Comparison of ENCODE assay signal across 23 mouse cellular contexts in the genomic region with DNA sequence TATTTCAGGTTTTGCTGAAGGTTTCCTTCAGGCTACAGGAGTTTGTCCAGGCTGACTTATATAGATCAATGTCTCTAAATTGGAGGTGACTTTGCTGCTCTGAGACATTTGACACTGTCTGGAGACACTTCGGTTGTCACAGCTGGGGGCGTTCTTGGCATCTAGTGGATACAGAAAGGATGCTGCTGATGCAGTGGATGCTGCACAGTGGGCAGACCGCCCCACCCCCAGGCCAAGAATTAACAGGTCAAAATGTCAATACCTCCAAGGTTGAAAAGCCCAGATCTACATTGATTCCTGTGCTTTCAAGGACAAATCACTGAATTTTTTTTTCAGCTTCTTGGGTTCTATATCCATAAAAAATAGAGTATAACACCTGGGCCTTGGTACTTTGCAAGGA.
DNase-seq lines count a peak whose midpoint lies in the region; ATAC-seq lines count a peak whose summit lies in the region.
"Had no signal": no experiment of that assay in that cellular context is flagged by ENCODE, and none has a peak within 500 bp of the region (broad histone marks: within the 10 kb centered on the region; RNA-seq: fewer than 3 reads in every experiment).

No protein-coding gene starts in this region.

- no peak overlapping the region for H3K27ac ChIP-seq in midbrain, embryonic 12.5 days (replicated peaks)
- no peak overlapping the region for H3K27ac ChIP-seq in midbrain, embryonic 16.5 days (ENCODE audit: low read length)
- H3K27ac ChIP-seq: embryonic facial prominence, embryonic 10.5 days; embryonic facial prominence, embryonic 12.5 days; forebrain, embryonic 13.5 days; forebrain, embryonic 15.5 days had no signal

- H3K36me3 ChIP-seq in midbrain, embryonic 12.5 days = no peaks in the 10 kb centered on the region
- H3K36me3 ChIP-seq in midbrain, embryonic 16.5 days (ENCODE audit: control insufficient read depth, insufficient read depth, low read length) = no peaks in the 10 kb centered on the region
- H3K36me3 ChIP-seq: embryonic facial prominence, embryonic 10.5 days; embryonic facial prominence, embryonic 12.5 days; forebrain, embryonic 15.5 days; G1E had no signal

- ATAC-seq in midbrain, embryonic 12.5 days (ENCODE audit: low FRiP score, low read depth) = peak; percentile 56; the same call in 1 of the 2 replicates
- ATAC-seq in midbrain, embryonic 16.5 days = no peak
- ATAC-seq: activated CD4-positive, CD25-positive, alpha-beta regulatory T cell, adult 4 months; CD4-positive, CD25-positive, alpha-beta regulatory T cell, adult 4 months; forebrain, embryonic 13.5 days; forebrain, embryonic 15.5 days; forebrain, postnatal 0 days; Patski had no signal

- H3K4me3 ChIP-seq in midbrain, embryonic 12.5 days = no peak overlapping the region
- no peak overlapping the region for H3K4me3 ChIP-seq in midbrain, embryonic 16.5 days (ENCODE audit: low read depth, low read length)
- H3K4me3 ChIP-seq: embryonic facial prominence, embryonic 10.5 days; embryonic facial prominence, embryonic 12.5 days; forebrain, embryonic 13.5 days; forebrain, embryonic 15.5 days had no signal

- peak; percentile 18 to 26 for DNase-seq in cerebellum, postnatal 10 days
- DNase-seq in cerebellum, adult 9-10 months = no peak
- DNase-seq in left cerebral cortex, postnatal 4 days = peak; percentile 13
- DNase-seq in left cerebral cortex, adult 9 months (ENCODE audit: low spot score in 2 of 2) = no peak
- DNase-seq: adrenal gland, adult 8-10 months; adrenal gland, postnatal 14 days; adrenal gland, postnatal 36 days; B cell, adult 2 months; cerebellum, adult 11-12 months; cerebellum, adult 2 months; cerebellum, adult 9-11 months; forebrain, postnatal 0 days had no signal

- H3K4me2 ChIP-seq in midbrain, embryonic 12.5 days (replicated peaks) = no peak overlapping the region
- no peak overlapping the region for H3K4me2 ChIP-seq in midbrain, embryonic 16.5 days (ENCODE audit: low read length)
- H3K4me2 ChIP-seq: embryonic facial prominence, embryonic 12.5 days; forebrain, embryonic 13.5 days; forebrain, embryonic 15.5 days had no signal

- H3K9ac ChIP-seq in midbrain, embryonic 12.5 days (replicated peaks) = no peak overlapping the region
- no peak overlapping the region for H3K9ac ChIP-seq in midbrain, embryonic 16.5 days (ENCODE audit: low read depth, low read length)
- H3K9ac ChIP-seq: embryonic facial prominence, embryonic 12.5 days; forebrain, embryonic 13.5 days; forebrain, embryonic 15.5 days; forebrain, postnatal 0 days had no signal

- intact Hi-C loops in left cerebral cortex, postnatal 4 days (cut with DNase I) = no loop called here

- 0 out of 2 replicates have a peak, but pooled peaks cover 3% of the 10 kb centered on the region for H3K4me1 ChIP-seq in midbrain, embryonic 12.5 days
- peaks cover 3% of the 10 kb centered on the region; the same call in 1 of the 2 replicates for H3K4me1 ChIP-seq in midbrain, embryonic 16.5 days (ENCODE audit: control insufficient read depth, insufficient read depth, low read length)
- H3K4me1 ChIP-seq: embryonic facial prominence, embryonic 10.5 days; embryonic facial prominence, embryonic 12.5 days had no signal

- H3K9me3 ChIP-seq in midbrain, embryonic 12.5 days = no peaks in the 10 kb centered on the region
- H3K9me3 ChIP-seq in midbrain, embryonic 16.5 days (replicated peaks; ENCODE audit: control insufficient read depth, low read length, poor library complexity, severe bottlenecking) = no peaks in the 10 kb centered on the region
- H3K9me3 ChIP-seq: embryonic facial prominence, embryonic 10.5 days; embryonic facial prominence, embryonic 12.5 days; forebrain, embryonic 13.5 days; forebrain, embryonic 15.5 days had no signal

- 58% methylated on average over 3 of the region's 3 CpGs for WGBS in midbrain, embryonic 12.5 days
- WGBS in midbrain, embryonic 16.5 days = 58% methylated on average over 3 of the region's 3 CpGs

- H3K27me3 ChIP-seq in midbrain, embryonic 12.5 days = no peaks in the 10 kb centered on the region
- no peaks in the 10 kb centered on the region for H3K27me3 ChIP-seq in midbrain, embryonic 16.5 days (ENCODE audit: control insufficient read depth, insufficient read depth, low read depth, low read length)
- H3K27me3 ChIP-seq: CH12.LX; embryonic facial prominence, embryonic 12.5 days; forebrain, embryonic 13.5 days; forebrain, embryonic 15.5 days; Patski had no signal

Comparison
In these comparisons a context has a peak if more than half of its experiments do, and no peak if none do; other contexts are left out.
1. DNase-seq: peak in cerebellum, postnatal 10 days (2 of 2) and left cerebral cortex, postnatal 4 days (single experiment); none in cerebellum, adult 9-10 months (single experiment) and left cerebral cortex, adult 9 months (0 of 2).